Mouse (Mus musculus): ENCODE data around the gene Pcolce. TPM values are rescaled to one million over a fixed set of nuclear protein-coding genes. Genes with fewer than 3 reads are reported as not detected.

The Pcolce gene
- total RNA-seq, 2 experiments from 2014 or later: 6.1 to 7.5 TPM

GRCm38 (mm10) chr5:137597625-137598024 is 16.0 kb downstream of the Pcolce start:
- DNase-seq (ENCODE audit: low spot score in 2 of 2): no peak

GRCm38 (mm10) chr5:137596601-137597261 is 16.9 kb downstream of the Pcolce start:
- DNase-seq (ENCODE audit: low spot score in 2 of 2): no peak

GRCm38 (mm10) chr5:137595921-137596320 is 17.7 kb downstream of the Pcolce start:
- DNase-seq (ENCODE audit: low spot score in 2 of 2): no peak

GRCm38 (mm10) chr5:137590507-137590906 is 23.1 kb downstream of the Pcolce start:
- no peak for DNase-seq (ENCODE audit: low spot score in 2 of 2)

GRCm38 (mm10) chr5:137584976-137585375 is 28.6 kb downstream of the Pcolce start:
- DNase-seq (ENCODE audit: low spot score in 2 of 2): peak in 1 of 2 experiments; percentile 74

- peak; percentile 48 to 69 for DNase-seq (ENCODE audit: low spot score in 2 of 2)
These were observed 29.9 kb downstream of the Pcolce start for GRCm38 (mm10) chr5:137583670-137584169.

- no peak for DNase-seq (ENCODE audit: low spot score in 2 of 2)
These were observed 30.9 kb downstream of the Pcolce start for GRCm38 (mm10) chr5:137582702-137583101.

- no peak for DNase-seq (ENCODE audit: low spot score in 2 of 2)
These were observed 33.3 kb downstream of the Pcolce start for GRCm38 (mm10) chr5:137580246-137580645.

GRCm38 (mm10) chr5:137574470-137574901 is 39.1 kb downstream of the Pcolce start:
- DNase-seq (ENCODE audit: low spot score in 2 of 2): peak; percentile 51 to 57

- no peak for DNase-seq (ENCODE audit: low spot score in 2 of 2)
These were observed 42.6 kb downstream of the Pcolce start for GRCm38 (mm10) chr5:137570691-137571586.

GRCm38 (mm10) chr5:137570181-137570580 is 43.4 kb downstream of the Pcolce start:
- DNase-seq (ENCODE audit: low spot score in 2 of 2): no peak

GRCm38 (mm10) chr5:137569665-137570064 is 43.9 kb downstream of the Pcolce start, which contains the start of gene Tfr2:
Gene Tfr2 (plus strand): TSS chr5:137569840.
- no peak for DNase-seq (ENCODE audit: low spot score in 2 of 2)

GRCm38 (mm10) chr5:137569031-137569430 is 44.6 kb downstream of the Pcolce start:
- DNase-seq (ENCODE audit: low spot score in 2 of 2): no peak

GRCm38 (mm10) chr5:137568223-137568798 is 45.3 kb downstream of the Pcolce start:
- no peak for DNase-seq (ENCODE audit: low spot score in 2 of 2)

GRCm38 (mm10) chr5:137566416-137566815 is 47.2 kb downstream of the Pcolce start:
- no peak for DNase-seq (ENCODE audit: low spot score in 2 of 2)

- no peak for DNase-seq (ENCODE audit: low spot score in 2 of 2)
These were observed 47.8 kb downstream of the Pcolce start for GRCm38 (mm10) chr5:137565744-137566143.

GRCm38 (mm10) chr5:137562965-137563364 is 50.6 kb downstream of the Pcolce start:
- DNase-seq (ENCODE audit: low spot score in 2 of 2): peak in 1 of 2 experiments; percentile 65

- DNase-seq (ENCODE audit: low spot score in 2 of 2): peak in 1 of 2 experiments; percentile 31
These were observed 52.0 kb downstream of the Pcolce start for GRCm38 (mm10) chr5:137561556-137561955.
